Mouse (Mus musculus) gonadal fat pad, adult 2 months (tissue): Measurements from ENCODE around the gene Trim2. TPM values are rescaled to one million over a fixed set of nuclear protein-coding genes. Genes with fewer than 3 reads are reported as not detected.

ENCODE experiments used
- DNase-seq: peaks from one replicate; pipeline ENCODE4 v3.0.0-alpha.2; 2012; ENCODE audit warnings: low read depth
- polyA plus RNA-seq: library from polyadenylated mRNA; depleted of rRNA; stranded (reverse); fragments of >200 nt; gene quantifications from 2 replicates; pipeline ENCODE4 v1.2.3, GENCODE M21; 2012

Trim2 gene
- polyA plus RNA-seq, 1 experiment: 35.2 TPM

- DNase-seq: no peak
Observed at GRCm38 (mm10) chr3:84254520-84254878, 52.2 kb downstream of the Trim2 start.

GRCm38 (mm10) chr3:84253655-84254519 is 52.8 kb downstream of the Trim2 start:
- no peak for DNase-seq

GRCm38 (mm10) chr3:84252776-84253654 is 53.7 kb downstream of the Trim2 start:
- DNase-seq: no peak

GRCm38 (mm10) chr3:84251721-84252120 is 55.0 kb downstream of the Trim2 start:
- no peak for DNase-seq

GRCm38 (mm10) chr3:84250275-84250674 is 56.4 kb downstream of the Trim2 start:
- DNase-seq: no peak

- DNase-seq: no peak
Observed at GRCm38 (mm10) chr3:84247789-84248188, 58.9 kb downstream of the Trim2 start.

- DNase-seq: no peak
Observed at GRCm38 (mm10) chr3:84246421-84246861, 60.2 kb downstream of the Trim2 start.

- DNase-seq: no peak
Observed at GRCm38 (mm10) chr3:84243116-84243515, 63.6 kb downstream of the Trim2 start.

- no peak for DNase-seq
Observed at GRCm38 (mm10) chr3:84242497-84242896, 64.2 kb downstream of the Trim2 start.

- no peak for DNase-seq
Observed at GRCm38 (mm10) chr3:84241098-84241497, 65.6 kb downstream of the Trim2 start.

- DNase-seq: no peak
Observed at GRCm38 (mm10) chr3:84235420-84236304, 71.0 kb downstream of the Trim2 start.

- DNase-seq: no peak
Observed at GRCm38 (mm10) chr3:84234562-84234961, 72.1 kb downstream of the Trim2 start.

GRCm38 (mm10) chr3:84233663-84234415 is 72.8 kb downstream of the Trim2 start:
- DNase-seq: no peak

GRCm38 (mm10) chr3:84232312-84232711 is 74.4 kb downstream of the Trim2 start:
- no peak for DNase-seq

GRCm38 (mm10) chr3:84230988-84231387 is 75.7 kb downstream of the Trim2 start:
- DNase-seq: no peak

GRCm38 (mm10) chr3:84228911-84229310 is 77.8 kb downstream of the Trim2 start:
- DNase-seq: no peak

- no peak for DNase-seq
Observed at GRCm38 (mm10) chr3:84228203-84228870, 78.3 kb downstream of the Trim2 start.

- no peak for DNase-seq
Observed at GRCm38 (mm10) chr3:84227628-84228027, 79.0 kb downstream of the Trim2 start.

- no peak for DNase-seq
Observed at GRCm38 (mm10) chr3:84224982-84225381, 81.7 kb downstream of the Trim2 start.

GRCm38 (mm10) chr3:84220748-84221147 is 85.9 kb downstream of the Trim2 start:
- DNase-seq: no peak
